Mouse (Mus musculus): ENCODE results near the gene Ppp1r16b. TPM values are rescaled to one million over a fixed set of nuclear protein-coding genes. Genes with fewer than 3 reads are reported as not detected.

Ppp1r16b gene
- polyA plus RNA-seq, 1 experiment from 2014 or later: 28.1 TPM

DNA sequence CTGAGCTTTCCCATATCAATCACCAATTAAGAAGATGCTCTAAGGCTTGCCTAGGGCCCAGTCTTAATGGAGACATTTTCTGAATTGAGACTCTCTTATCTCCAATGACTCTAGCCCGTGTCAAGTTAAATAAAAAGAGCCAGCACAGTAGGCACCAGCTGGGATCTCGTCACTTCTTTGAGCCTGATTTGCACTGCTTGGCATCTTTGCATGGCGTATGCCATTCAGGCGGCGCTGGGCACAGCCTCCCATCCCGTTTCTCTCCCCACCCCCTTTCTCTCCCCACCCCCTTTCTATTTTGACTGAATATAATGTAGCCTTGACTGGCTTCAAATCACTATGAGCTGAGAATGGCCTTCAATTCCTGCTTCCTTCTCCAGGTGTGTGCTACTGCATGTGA lies 16.5 kb downstream of the Ppp1r16b start:
- ATAC-seq (ENCODE audit: low read depth): no peak
- Histone ChIP-seq H3K4me1 (ENCODE audit: control insufficient read depth, insufficient read depth, low read length) (no peaks in the 10 kb centered on the region), H3K9ac (replicated peaks; ENCODE audit: low read depth, low read length) (no peak overlapping the region), H3K4me3 (ENCODE audit: low read depth, low read length) (no peak overlapping the region), H3K27me3 (ENCODE audit: control insufficient read depth, insufficient read depth, low read length) (no peaks in the 10 kb centered on the region), H3K4me2 (ENCODE audit: low read depth, low read length) (no peak overlapping the region), H3K36me3 (ENCODE audit: control insufficient read depth, insufficient read depth, low read length) (no peaks in the 10 kb centered on the region), H3K9me3 (ENCODE audit: control insufficient read depth, low read length) (no peaks in the 10 kb centered on the region), H3K27ac (ENCODE audit: low read depth, low read length) (no peak overlapping the region)
- WGBS: 68% methylated on average over 6 of the region's 6 CpGs

DNA sequence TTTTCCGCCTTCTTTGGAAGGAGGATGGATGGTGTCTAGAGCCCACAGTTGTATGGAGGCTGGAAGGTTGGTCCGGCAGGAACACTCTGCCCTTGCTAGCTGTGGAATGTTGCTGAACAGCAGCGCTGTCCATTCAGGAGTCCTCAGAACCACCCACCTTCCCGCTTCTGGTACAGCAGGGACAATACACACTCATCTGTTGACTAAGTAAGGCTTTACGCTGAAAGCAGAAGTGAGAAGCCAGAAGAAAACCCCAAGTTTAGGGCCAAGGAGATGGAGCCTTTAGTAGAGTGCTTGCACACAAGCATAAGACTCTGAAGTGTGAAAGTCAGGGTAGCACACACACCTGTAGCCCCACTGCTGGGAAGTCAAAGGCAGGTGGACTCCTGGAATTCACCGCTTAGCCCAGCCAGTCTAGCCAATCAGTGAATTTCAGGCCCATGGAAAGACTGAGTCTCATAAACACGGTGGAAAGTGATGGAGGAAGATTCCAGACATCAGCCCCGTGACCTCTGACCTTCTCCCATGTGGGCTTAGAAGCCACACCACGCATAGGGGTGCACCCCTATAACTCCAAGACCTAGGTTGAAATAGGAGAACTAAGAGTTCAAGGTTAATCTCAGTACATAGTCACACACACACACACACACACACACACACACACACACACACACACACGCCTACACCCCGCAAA lies 17.3 kb downstream of the Ppp1r16b start:
- no peak for ATAC-seq (ENCODE audit: low read depth)
- Histone ChIP-seq H3K36me3 (ENCODE audit: control insufficient read depth, insufficient read depth, low read length) (no peaks in the 10 kb centered on the region), H3K9ac (replicated peaks; ENCODE audit: low read depth, low read length) (no peak overlapping the region), H3K27me3 (ENCODE audit: control insufficient read depth, insufficient read depth, low read length) (no peaks in the 10 kb centered on the region), H3K27ac (ENCODE audit: low read depth, low read length) (no peak overlapping the region), H3K4me1 (ENCODE audit: control insufficient read depth, insufficient read depth, low read length) (no peaks in the 10 kb centered on the region), H3K4me2 (ENCODE audit: low read depth, low read length) (no peak overlapping the region), H3K9me3 (ENCODE audit: control insufficient read depth, low read length) (no peaks in the 10 kb centered on the region), H3K4me3 (ENCODE audit: low read depth, low read length) (no peak overlapping the region)
- WGBS: 71% methylated on average over 11 of the region's 11 CpGs

DNA sequence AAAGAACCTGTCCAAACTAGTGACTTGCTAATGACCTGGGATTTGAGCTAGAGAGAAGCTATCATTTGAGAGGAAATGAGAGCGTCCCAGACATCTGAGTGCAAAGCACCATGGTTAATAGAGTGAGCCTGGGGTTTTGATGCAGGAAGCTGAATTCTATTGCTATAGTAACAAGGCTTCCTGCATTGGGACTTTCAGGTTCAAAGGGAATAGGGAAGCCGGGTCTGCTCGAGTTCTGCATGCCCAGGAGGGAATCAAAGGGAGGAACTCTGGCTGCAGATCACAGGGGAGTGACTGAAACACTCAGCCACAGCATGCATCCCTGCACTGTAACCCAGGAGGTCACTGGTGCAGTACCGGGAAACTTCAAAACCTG lies 17.8 kb downstream of the Ppp1r16b start:
- 15% methylated on average over 4 of the region's 4 CpGs for WGBS
- no peaks in the 10 kb centered on the region for H3K27me3 ChIP-seq (ENCODE audit: control insufficient read depth, insufficient read depth, low read length)
- H3K9me3 ChIP-seq (ENCODE audit: control insufficient read depth, low read length): no peaks in the 10 kb centered on the region
- no peak for ATAC-seq (ENCODE audit: low read depth)
- H3K4me2 ChIP-seq (ENCODE audit: low read depth, low read length): no peak overlapping the region
- H3K9ac ChIP-seq (replicated peaks; ENCODE audit: low read depth, low read length): no peak overlapping the region
- H3K27ac ChIP-seq (ENCODE audit: low read depth, low read length): no peak overlapping the region
- H3K4me1 ChIP-seq (ENCODE audit: control insufficient read depth, insufficient read depth, low read length): no peaks in the 10 kb centered on the region
- no peak overlapping the region for H3K4me3 ChIP-seq (ENCODE audit: low read depth, low read length)
- H3K36me3 ChIP-seq (ENCODE audit: control insufficient read depth, insufficient read depth, low read length): no peaks in the 10 kb centered on the region

DNA sequence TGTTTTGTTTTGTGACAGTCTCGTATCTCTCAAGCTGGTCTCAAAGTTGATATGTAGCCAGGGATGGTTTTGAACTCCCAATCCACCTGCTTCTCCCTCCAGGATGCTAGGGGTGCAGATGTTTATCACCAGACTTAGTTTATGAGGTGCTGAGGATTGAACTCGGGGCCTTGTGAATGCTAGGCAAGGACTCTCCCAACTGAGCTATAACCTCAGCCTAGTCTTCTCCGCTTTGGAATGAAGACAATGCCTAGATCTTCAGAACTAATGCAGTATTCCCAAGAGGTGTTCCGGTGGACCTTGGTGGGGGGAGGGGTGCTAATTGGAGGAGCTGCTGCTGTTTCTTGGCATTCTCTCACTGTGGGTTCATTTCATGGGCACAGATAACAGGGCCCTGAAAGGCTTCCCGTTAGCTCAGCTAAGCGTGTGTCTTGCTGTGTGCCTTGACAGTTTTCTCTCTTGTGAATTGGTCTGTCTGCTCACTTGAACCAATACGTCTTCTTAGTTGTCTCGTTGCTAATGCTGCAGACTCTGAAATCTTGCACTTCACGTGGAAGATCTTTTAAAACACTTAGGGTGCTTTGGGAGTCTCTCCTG lies 19.1 kb downstream of the Ppp1r16b start:
- no peak overlapping the region for H3K4me3 ChIP-seq (ENCODE audit: low read depth, low read length)
- no peaks in the 10 kb centered on the region for H3K4me1 ChIP-seq (ENCODE audit: control insufficient read depth, insufficient read depth, low read length)
- no peak overlapping the region for H3K27ac ChIP-seq (ENCODE audit: low read depth, low read length)
- no peak overlapping the region for H3K9ac ChIP-seq (replicated peaks; ENCODE audit: low read depth, low read length)
- H3K4me2 ChIP-seq (ENCODE audit: low read depth, low read length): no peak overlapping the region
- no peak for ATAC-seq (ENCODE audit: low read depth)
- no peaks in the 10 kb centered on the region for H3K9me3 ChIP-seq (ENCODE audit: control insufficient read depth, low read length)
- 44% methylated on average over 9 of the region's 9 CpGs for WGBS
- H3K36me3 ChIP-seq (ENCODE audit: control insufficient read depth, insufficient read depth, low read length): no peaks in the 10 kb centered on the region
- H3K27me3 ChIP-seq (ENCODE audit: control insufficient read depth, insufficient read depth, low read length): no peaks in the 10 kb centered on the region

DNA sequence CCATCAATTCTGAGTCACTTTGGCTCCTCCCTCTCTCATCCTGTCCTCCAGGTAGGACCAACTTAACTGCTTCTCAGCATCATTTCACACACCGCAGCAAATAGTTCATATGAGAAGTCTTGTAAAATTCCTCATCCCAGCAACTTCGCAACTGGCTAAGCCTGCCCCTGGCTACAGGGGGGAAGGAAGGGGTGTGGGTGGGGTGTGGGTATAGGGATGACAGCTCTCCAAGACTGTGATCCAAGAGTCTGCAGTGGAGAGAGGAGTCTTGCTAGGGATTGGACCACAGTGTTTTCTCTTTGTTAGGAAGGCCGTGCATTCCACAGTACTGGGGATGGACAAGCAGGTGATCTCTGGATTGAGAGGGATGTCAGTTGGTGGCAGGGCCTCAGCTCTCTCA lies 19.7 kb downstream of the Ppp1r16b start:
- H3K27ac ChIP-seq (ENCODE audit: low read depth, low read length): no peak overlapping the region
- ATAC-seq (ENCODE audit: low read depth): no peak
- no peak overlapping the region for H3K4me3 ChIP-seq (ENCODE audit: low read depth, low read length)
- H3K4me2 ChIP-seq (ENCODE audit: low read depth, low read length): no peak overlapping the region
- no peaks in the 10 kb centered on the region for H3K9me3 ChIP-seq (ENCODE audit: control insufficient read depth, low read length)
- H3K9ac ChIP-seq (replicated peaks; ENCODE audit: low read depth, low read length): no peak overlapping the region
- whole genome bisulfite sequencing: 88% methylated on average over 3 of the region's 3 CpGs
- H3K36me3 ChIP-seq (ENCODE audit: control insufficient read depth, insufficient read depth, low read length): no peaks in the 10 kb centered on the region
- H3K27me3 ChIP-seq (ENCODE audit: control insufficient read depth, insufficient read depth, low read length): no peaks in the 10 kb centered on the region
- 0 out of 2 replicates have a peak, but pooled peaks cover 3% of the 10 kb centered on the region for H3K4me1 ChIP-seq (ENCODE audit: control insufficient read depth, insufficient read depth, low read length)

- ATAC-seq (ENCODE audit: low read depth): no peak
- Histone ChIP-seq H3K9me3 (ENCODE audit: control insufficient read depth, low read length) (no peaks in the 10 kb centered on the region), H3K36me3 (ENCODE audit: control insufficient read depth, insufficient read depth, low read length) (no peaks in the 10 kb centered on the region), H3K27me3 (ENCODE audit: control insufficient read depth, insufficient read depth, low read length) (no peaks in the 10 kb centered on the region), H3K4me1 (ENCODE audit: control insufficient read depth, insufficient read depth, low read length) (0 out of 2 replicates have a peak, but pooled peaks cover 3% of the 10 kb centered on the region), H3K4me3 (ENCODE audit: low read depth, low read length) (no peak overlapping the region), H3K4me2 (ENCODE audit: low read depth, low read length) (no peak overlapping the region), H3K27ac (ENCODE audit: low read depth, low read length) (no peak overlapping the region), H3K9ac (replicated peaks; ENCODE audit: low read depth, low read length) (no peak overlapping the region)
- WGBS: 52% methylated on average over 2 of the region's 2 CpGs
Observed at GRCm38 (mm10) chr2:158686394-158686793, 21.2 kb downstream of the Ppp1r16b start.

GRCm38 (mm10) chr2:158687804-158688241 lies 22.6 kb downstream of the Ppp1r16b start:
- Histone ChIP-seq H3K27ac (ENCODE audit: low read depth, low read length) (no peak overlapping the region), H3K27me3 (ENCODE audit: control insufficient read depth, insufficient read depth, low read length) (no peaks in the 10 kb centered on the region), H3K9ac (replicated peaks; ENCODE audit: low read depth, low read length) (no peak overlapping the region), H3K9me3 (ENCODE audit: control insufficient read depth, low read length) (no peaks in the 10 kb centered on the region), H3K36me3 (ENCODE audit: control insufficient read depth, insufficient read depth, low read length) (no peaks in the 10 kb centered on the region), H3K4me3 (ENCODE audit: low read depth, low read length) (no peak overlapping the region), H3K4me2 (ENCODE audit: low read depth, low read length) (no peak overlapping the region), H3K4me1 (ENCODE audit: control insufficient read depth, insufficient read depth, low read length) (0 out of 2 replicates have a peak, but pooled peaks cover 3% of the 10 kb centered on the region)
- WGBS: 61% methylated on average over 25 of the region's 25 CpGs
- ATAC-seq (ENCODE audit: low read depth): no peak

GRCm38 (mm10) chr2:158689060-158689459 lies 23.9 kb downstream of the Ppp1r16b start:
- Histone ChIP-seq H3K4me3 (ENCODE audit: low read depth, low read length) (no peak overlapping the region), H3K9ac (replicated peaks; ENCODE audit: low read depth, low read length) (no peak overlapping the region), H3K9me3 (ENCODE audit: control insufficient read depth, low read length) (no peaks in the 10 kb centered on the region), H3K27me3 (ENCODE audit: control insufficient read depth, insufficient read depth, low read length) (no peaks in the 10 kb centered on the region), H3K4me1 (ENCODE audit: control insufficient read depth, insufficient read depth, low read length) (0 out of 2 replicates have a peak, but pooled peaks cover 3% of the 10 kb centered on the region), H3K4me2 (ENCODE audit: low read depth, low read length) (no peak overlapping the region), H3K27ac (ENCODE audit: low read depth, low read length) (no peak overlapping the region), H3K36me3 (ENCODE audit: control insufficient read depth, insufficient read depth, low read length) (no peaks in the 10 kb centered on the region)
- no peak for ATAC-seq (ENCODE audit: low read depth)
- 93% methylated on average over 5 of the region's 5 CpGs for WGBS

DNA sequence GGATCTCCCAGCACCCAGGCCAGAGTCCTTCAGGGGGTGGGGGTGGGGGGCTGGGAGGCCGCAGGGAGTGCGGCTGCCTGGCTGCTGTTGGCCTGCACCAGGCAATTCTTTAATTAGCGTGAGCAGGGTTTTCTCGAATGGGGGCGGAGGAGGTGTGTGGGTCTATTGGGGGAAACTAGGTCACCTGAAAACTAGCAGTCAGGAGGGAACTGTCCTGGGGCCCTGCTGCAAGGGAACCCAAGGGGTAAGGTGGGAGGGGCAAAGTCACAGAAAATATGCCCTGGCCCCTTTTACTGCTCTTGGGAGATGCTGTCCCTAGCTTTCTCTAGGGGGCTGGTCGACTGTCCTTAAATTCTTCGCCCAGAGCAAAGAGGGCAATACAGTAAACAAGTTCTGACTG lies 24.4 kb downstream of the Ppp1r16b start:
- no peak overlapping the region for H3K4me2 ChIP-seq (ENCODE audit: low read depth, low read length)
- H3K9me3 ChIP-seq (ENCODE audit: control insufficient read depth, low read length): no peaks in the 10 kb centered on the region
- H3K4me1 ChIP-seq (ENCODE audit: control insufficient read depth, insufficient read depth, low read length): 0 out of 2 replicates have a peak, but pooled peaks cover 3% of the 10 kb centered on the region
- H3K36me3 ChIP-seq (ENCODE audit: control insufficient read depth, insufficient read depth, low read length): no peaks in the 10 kb centered on the region
- H3K4me3 ChIP-seq (ENCODE audit: low read depth, low read length): no peak overlapping the region
- no peak for ATAC-seq (ENCODE audit: low read depth)
- H3K27ac ChIP-seq (ENCODE audit: low read depth, low read length): no peak overlapping the region
- WGBS: 45% methylated on average over 7 of the region's 7 CpGs
- no peak overlapping the region for H3K9ac ChIP-seq (replicated peaks; ENCODE audit: low read depth, low read length)
- no peaks in the 10 kb centered on the region for H3K27me3 ChIP-seq (ENCODE audit: control insufficient read depth, insufficient read depth, low read length)

Measured in neural tube, embryonic 14.5 days (tissue).